Mouse (Mus musculus): Measurements from ENCODE around the gene Gmpr2.

Gene Gmpr2

GRCm38 (mm10) chr14:55681160-55682117 is 9.7 kb downstream of the Gmpr2 start, which contains the start of gene Tinf2:
TSS of gene Tinf2 (minus strand) at chr14:55681820.
- DNase-seq (ENCODE audit: low read depth, low spot score), result peak; percentile 98

- DNase-seq (ENCODE audit: low read depth, low spot score), result no peak
These were observed 10.4 kb downstream of the Gmpr2 start for GRCm38 (mm10) chr14:55682118-55682493.

- no peak for DNase-seq (ENCODE audit: low read depth, low spot score)
These were observed 17.7 kb downstream of the Gmpr2 start for GRCm38 (mm10) chr14:55689433-55689832.

GRCm38 (mm10) chr14:55697226-55697625 is 25.5 kb downstream of the Gmpr2 start:
- DNase-seq (ENCODE audit: low read depth, low spot score), result no peak

- DNase-seq (ENCODE audit: low read depth, low spot score), result no peak
These were observed 29.4 kb downstream of the Gmpr2 start for GRCm38 (mm10) chr14:55701131-55701530.

GRCm38 (mm10) chr14:55702761-55703160 is 31.0 kb downstream of the Gmpr2 start:
- peak; percentile 76 for DNase-seq (ENCODE audit: low read depth, low spot score)

GRCm38 (mm10) chr14:55706051-55706600 is 34.4 kb downstream of the Gmpr2 start:
- no peak for DNase-seq (ENCODE audit: low read depth, low spot score)

GRCm38 (mm10) chr14:55707397-55707796 is 35.7 kb downstream of the Gmpr2 start:
- no peak for DNase-seq (ENCODE audit: low read depth, low spot score)

GRCm38 (mm10) chr14:55709509-55709908 is 37.8 kb downstream of the Gmpr2 start:
- peak; percentile 94 for DNase-seq (ENCODE audit: low read depth, low spot score)

- peak; percentile 63 for DNase-seq (ENCODE audit: low read depth, low spot score)
These were observed 40.0 kb downstream of the Gmpr2 start for GRCm38 (mm10) chr14:55711786-55712185.

GRCm38 (mm10) chr14:55713007-55713728 is 41.4 kb downstream of the Gmpr2 start:
- peak; percentile 72 for DNase-seq (ENCODE audit: low read depth, low spot score)

GRCm38 (mm10) chr14:55713729-55714122 is 42.0 kb downstream of the Gmpr2 start, which contains the start of gene Tgm1:
TSS of gene Tgm1 (minus strand) at chr14:55713926.
- no peak for DNase-seq (ENCODE audit: low read depth, low spot score)

- peak; percentile 51 for DNase-seq (ENCODE audit: low read depth, low spot score)
These were observed 43.2 kb downstream of the Gmpr2 start for GRCm38 (mm10) chr14:55714893-55715292.

- DNase-seq (ENCODE audit: low read depth, low spot score), result no peak
These were observed 44.5 kb downstream of the Gmpr2 start for GRCm38 (mm10) chr14:55716271-55716670.

GRCm38 (mm10) chr14:55716884-55717283 is 45.1 kb downstream of the Gmpr2 start:
- DNase-seq (ENCODE audit: low read depth, low spot score), result no peak

GRCm38 (mm10) chr14:55719737-55720136 is 48.0 kb downstream of the Gmpr2 start:
- DNase-seq (ENCODE audit: low read depth, low spot score), result peak; percentile 33

- DNase-seq (ENCODE audit: low read depth, low spot score), result no peak
These were observed 48.9 kb downstream of the Gmpr2 start for GRCm38 (mm10) chr14:55720666-55721065.

- DNase-seq (ENCODE audit: low read depth, low spot score), result no peak
These were observed 49.3 kb downstream of the Gmpr2 start for GRCm38 (mm10) chr14:55721076-55721475.

GRCm38 (mm10) chr14:55721700-55722437 is 50.1 kb downstream of the Gmpr2 start, which contains the start of gene Rabggta:
TSS of gene Rabggta (minus strand) at chr14:55722263.
- DNase-seq (ENCODE audit: low read depth, low spot score), result peak; percentile 98

- no peak for DNase-seq (ENCODE audit: low read depth, low spot score)
These were observed 50.8 kb downstream of the Gmpr2 start for GRCm38 (mm10) chr14:55722438-55722945.

- no peak for DNase-seq (ENCODE audit: low read depth, low spot score)
These were observed 51.7 kb downstream of the Gmpr2 start for GRCm38 (mm10) chr14:55723433-55723832.

Measured in ZHBTc4 (cell line).